Mouse (Mus musculus): ENCODE data around the gene Epor. TPM values are rescaled to one million over a fixed set of nuclear protein-coding genes. Genes with fewer than 3 reads are reported as not detected.

Epor gene
- polyA plus RNA-seq, 1 experiment = 9.2 TPM

DNA sequence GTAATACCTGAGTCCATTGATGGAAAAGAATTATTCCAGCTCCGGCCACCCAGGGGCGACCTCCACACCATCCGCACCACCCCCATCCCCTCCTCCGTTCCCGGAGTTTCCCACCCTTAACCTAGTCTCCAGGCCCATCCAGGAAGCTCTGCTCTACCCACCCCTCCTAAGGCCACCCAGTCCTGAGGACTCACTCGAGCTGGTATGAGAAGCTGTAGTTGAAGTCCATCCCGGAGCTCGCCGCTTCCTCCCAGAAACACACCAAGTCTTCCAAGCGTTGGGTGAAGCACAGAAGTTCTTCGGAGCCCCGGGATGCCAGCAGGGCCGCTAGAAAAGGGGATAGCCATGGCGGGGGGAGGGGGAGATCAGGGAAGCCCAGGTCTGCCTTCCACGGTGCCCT is 1.3 kb downstream of the Epor start:
- Histone ChIP-seq H3K4me1 (ENCODE audit: control insufficient read depth, insufficient read depth, low read length) (peaks cover 12% of the 10 kb centered on the region), H3K4me3 (replicated peaks; ENCODE audit: insufficient read depth, low read depth, low read length) (peak overlapping the region; percentile 50), H3K27me3 (ENCODE audit: control insufficient read depth, insufficient read depth, low read length) (no peaks in the 10 kb centered on the region), H3K27ac (ENCODE audit: insufficient read depth, low read length) (no peak overlapping the region)
- WGBS = 1% methylated on average over 15 of the region's 15 CpGs
- DNase-seq = peak; percentile 26 to 40
- TF ChIP-seq POLR2A (IDR thresholded peaks at IDR 0.05; ENCODE audit: borderline replicate concordance, insufficient read depth, low read length) (no peak), CTCF (IDR thresholded peaks at IDR 0.05; ENCODE audit: borderline replicate concordance, insufficient read depth, low read depth, low read length) (peak; percentile 31; the same call in 1 of the 2 replicates)

DNA sequence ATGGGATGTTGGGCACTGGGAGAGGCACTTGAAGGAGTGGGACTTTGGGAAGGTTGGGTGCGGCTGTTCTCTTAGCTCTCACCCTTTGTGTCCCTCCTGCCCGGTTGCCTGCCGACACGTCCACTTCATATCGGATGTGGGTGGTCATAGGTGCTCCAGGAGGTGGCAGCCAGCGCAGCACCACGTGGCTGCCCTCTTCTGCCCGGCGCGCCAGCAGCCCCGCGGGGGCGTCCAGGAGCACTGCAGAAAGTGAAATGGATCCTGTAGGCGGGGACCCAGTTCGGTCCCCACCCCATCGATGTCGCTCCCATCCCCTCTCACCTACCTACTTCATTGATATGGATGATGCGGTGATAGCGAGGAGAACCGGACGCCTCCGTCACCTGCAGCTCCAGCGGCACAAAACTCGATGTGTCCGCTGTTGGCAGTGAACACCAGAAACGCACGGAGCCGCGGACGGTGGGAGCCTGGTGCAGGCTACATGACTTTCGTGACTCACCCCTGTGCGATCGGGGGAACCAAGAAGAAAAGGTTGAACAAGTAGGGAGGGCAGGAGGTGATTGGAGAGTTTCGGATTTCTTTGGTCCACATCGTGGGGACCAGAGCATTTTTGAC is 1.8 kb downstream of the Epor start:
- peaks cover 12% of the 10 kb centered on the region for H3K4me1 ChIP-seq (ENCODE audit: control insufficient read depth, insufficient read depth, low read length)
- DNase-seq = peak; percentile 23 to 48
- peak overlapping the region; percentile 50 for H3K4me3 ChIP-seq (replicated peaks; ENCODE audit: insufficient read depth, low read depth, low read length)
- no peaks in the 10 kb centered on the region for H3K27me3 ChIP-seq (ENCODE audit: control insufficient read depth, insufficient read depth, low read length)
- TF ChIP-seq POLR2A (IDR thresholded peaks at IDR 0.05; ENCODE audit: borderline replicate concordance, insufficient read depth, low read length) (no peak), CTCF (IDR thresholded peaks at IDR 0.05; ENCODE audit: borderline replicate concordance, insufficient read depth, low read depth, low read length) (no peak)
- H3K27ac ChIP-seq (ENCODE audit: insufficient read depth, low read length) = no peak overlapping the region
- WGBS = 5% methylated on average over 35 of the region's 35 CpGs

DNA sequence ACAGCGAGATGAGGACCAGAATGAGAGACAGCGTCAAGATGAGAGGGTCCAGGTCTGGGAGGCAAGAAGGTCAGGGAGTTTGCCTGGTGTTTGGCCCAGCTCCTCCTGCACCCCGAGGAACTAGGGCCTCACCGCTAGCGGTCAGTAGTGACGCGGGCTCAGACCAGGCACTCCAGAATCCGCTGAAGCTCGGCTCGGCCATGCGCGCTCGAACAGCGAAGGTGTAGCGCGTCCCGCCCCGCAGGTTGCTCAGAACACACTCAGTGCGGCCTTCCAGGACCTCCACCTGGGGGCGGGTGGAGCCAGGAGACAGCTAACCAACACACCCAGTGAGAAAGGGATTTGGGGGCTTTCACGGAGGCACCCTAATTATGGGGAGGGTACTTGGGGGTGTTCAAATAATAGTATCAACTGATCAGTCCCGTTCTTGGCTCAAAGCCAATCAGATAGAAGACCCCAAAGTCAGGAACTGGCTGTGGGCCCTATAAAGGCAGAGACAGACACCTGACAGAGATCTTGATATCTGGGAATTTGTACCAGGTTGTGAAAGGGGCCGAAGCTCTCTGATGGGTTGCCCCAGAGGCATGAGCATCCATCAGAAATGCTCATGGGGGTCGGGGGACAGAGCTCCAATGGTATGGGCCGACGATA is 2.6 kb downstream of the Epor start:
- no peak for TF ChIP-seq CTCF (IDR thresholded peaks at IDR 0.05; ENCODE audit: borderline replicate concordance, insufficient read depth, low read depth, low read length)
- H3K27ac ChIP-seq (ENCODE audit: insufficient read depth, low read length) = no peak overlapping the region
- DNase-seq = peak; percentile 41 to 48
- H3K4me1 ChIP-seq (ENCODE audit: control insufficient read depth, insufficient read depth, low read length) = peaks cover 12% of the 10 kb centered on the region
- H3K4me3 ChIP-seq (replicated peaks; ENCODE audit: insufficient read depth, low read depth, low read length) = no peak overlapping the region
- H3K27me3 ChIP-seq (ENCODE audit: control insufficient read depth, insufficient read depth, low read length) = no peaks in the 10 kb centered on the region
- 35% methylated on average over 26 of the region's 26 CpGs for WGBS

DNA sequence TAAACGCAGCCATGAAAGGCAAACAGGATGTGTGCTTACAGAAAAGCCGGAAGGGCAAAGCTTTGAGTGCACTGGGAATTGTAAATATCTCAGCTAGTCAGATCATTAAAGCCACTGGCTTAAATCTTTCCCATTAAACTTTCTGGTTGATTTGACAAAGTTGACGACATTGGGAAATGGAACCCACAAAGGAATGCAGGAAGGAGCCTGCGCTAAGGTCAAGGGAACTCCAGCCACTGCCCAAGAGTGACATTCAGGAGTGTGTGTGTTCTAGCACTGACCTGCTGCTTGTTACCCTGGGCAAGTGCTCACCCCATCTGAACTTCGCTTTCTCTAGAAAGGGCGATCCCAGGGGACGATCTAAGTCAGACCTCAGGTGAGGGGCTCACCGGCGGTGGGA is 3.2 kb downstream of the Epor start:
- no peak for TF ChIP-seq POLR2A (IDR thresholded peaks at IDR 0.05; ENCODE audit: borderline replicate concordance, insufficient read depth, low read length)
- TF ChIP-seq CTCF (IDR thresholded peaks at IDR 0.05; ENCODE audit: borderline replicate concordance, insufficient read depth, low read depth, low read length) = no peak
- 77% methylated on average over 9 of the region's 9 CpGs for WGBS
- DNase-seq = no peak
- Histone ChIP-seq H3K4me3 (replicated peaks; ENCODE audit: insufficient read depth, low read depth, low read length) (no peak overlapping the region), H3K27me3 (ENCODE audit: control insufficient read depth, insufficient read depth, low read length) (no peaks in the 10 kb centered on the region), H3K27ac (ENCODE audit: insufficient read depth, low read length) (no peak overlapping the region), H3K4me1 (ENCODE audit: control insufficient read depth, insufficient read depth, low read length) (peaks cover 12% of the 10 kb centered on the region)

DNA sequence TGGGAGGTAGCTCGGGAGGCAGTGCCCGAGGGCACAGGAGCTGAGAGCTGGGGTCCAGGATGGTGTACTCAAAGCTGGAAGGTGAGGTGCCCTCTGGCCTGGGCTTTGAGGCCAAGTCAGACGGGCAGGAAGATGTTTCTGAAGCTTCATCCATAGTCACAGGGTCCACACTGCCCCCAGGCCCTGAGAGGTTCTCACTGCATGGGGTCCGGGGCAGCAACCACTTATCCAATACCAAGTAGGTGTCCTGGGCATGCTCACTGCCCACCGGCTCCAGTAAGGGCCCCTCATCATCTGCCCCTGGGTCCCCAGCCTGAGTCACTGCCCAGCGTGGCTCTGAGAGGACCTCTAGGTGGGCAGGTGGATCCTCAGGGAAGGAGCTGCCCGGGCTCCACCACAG is 4.1 kb downstream of the Epor start:
- Histone ChIP-seq H3K27me3 (ENCODE audit: control insufficient read depth, insufficient read depth, low read length) (no peaks in the 10 kb centered on the region), H3K4me1 (ENCODE audit: control insufficient read depth, insufficient read depth, low read length) (peaks cover 12% of the 10 kb centered on the region), H3K4me3 (replicated peaks; ENCODE audit: insufficient read depth, low read depth, low read length) (no peak overlapping the region), H3K27ac (ENCODE audit: insufficient read depth, low read length) (no peak overlapping the region)
- TF ChIP-seq POLR2A (IDR thresholded peaks at IDR 0.05; ENCODE audit: borderline replicate concordance, insufficient read depth, low read length) (no peak), CTCF (IDR thresholded peaks at IDR 0.05; ENCODE audit: borderline replicate concordance, insufficient read depth, low read depth, low read length) (no peak)
- WGBS = 88% methylated on average over 7 of the region's 7 CpGs
- no peak for DNase-seq

DNA sequence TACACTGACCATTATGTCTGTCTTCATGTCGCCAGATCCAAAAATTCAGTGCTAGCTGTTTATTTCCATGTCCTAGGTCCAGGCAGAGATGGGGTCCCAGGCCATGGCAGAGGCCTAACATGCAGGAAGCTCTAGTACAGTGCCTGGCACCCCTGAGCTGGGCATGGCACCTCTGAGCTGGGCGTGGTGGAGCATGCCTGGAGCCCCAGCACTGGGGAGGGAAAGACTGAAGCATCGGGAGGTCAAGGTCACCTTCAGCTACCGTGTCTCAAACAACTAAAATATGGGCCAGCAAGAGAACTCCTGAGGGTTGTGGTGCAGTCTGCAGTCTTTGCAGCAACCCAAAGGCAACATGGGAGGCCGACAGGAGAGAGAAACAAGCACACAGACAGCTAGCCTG is 4.9 kb downstream of the Epor start:
- TF ChIP-seq POLR2A (IDR thresholded peaks at IDR 0.05; ENCODE audit: borderline replicate concordance, insufficient read depth, low read length) (no peak), CTCF (IDR thresholded peaks at IDR 0.05; ENCODE audit: borderline replicate concordance, insufficient read depth, low read depth, low read length) (no peak)
- 83% methylated on average over 5 of the region's 5 CpGs for WGBS
- Histone ChIP-seq H3K4me3 (replicated peaks; ENCODE audit: insufficient read depth, low read depth, low read length) (no peak overlapping the region), H3K27ac (ENCODE audit: insufficient read depth, low read length) (no peak overlapping the region), H3K4me1 (ENCODE audit: control insufficient read depth, insufficient read depth, low read length) (peaks cover 7% of the 10 kb centered on the region), H3K27me3 (ENCODE audit: control insufficient read depth, insufficient read depth, low read length) (no peaks in the 10 kb centered on the region)
- no peak for DNase-seq

DNA sequence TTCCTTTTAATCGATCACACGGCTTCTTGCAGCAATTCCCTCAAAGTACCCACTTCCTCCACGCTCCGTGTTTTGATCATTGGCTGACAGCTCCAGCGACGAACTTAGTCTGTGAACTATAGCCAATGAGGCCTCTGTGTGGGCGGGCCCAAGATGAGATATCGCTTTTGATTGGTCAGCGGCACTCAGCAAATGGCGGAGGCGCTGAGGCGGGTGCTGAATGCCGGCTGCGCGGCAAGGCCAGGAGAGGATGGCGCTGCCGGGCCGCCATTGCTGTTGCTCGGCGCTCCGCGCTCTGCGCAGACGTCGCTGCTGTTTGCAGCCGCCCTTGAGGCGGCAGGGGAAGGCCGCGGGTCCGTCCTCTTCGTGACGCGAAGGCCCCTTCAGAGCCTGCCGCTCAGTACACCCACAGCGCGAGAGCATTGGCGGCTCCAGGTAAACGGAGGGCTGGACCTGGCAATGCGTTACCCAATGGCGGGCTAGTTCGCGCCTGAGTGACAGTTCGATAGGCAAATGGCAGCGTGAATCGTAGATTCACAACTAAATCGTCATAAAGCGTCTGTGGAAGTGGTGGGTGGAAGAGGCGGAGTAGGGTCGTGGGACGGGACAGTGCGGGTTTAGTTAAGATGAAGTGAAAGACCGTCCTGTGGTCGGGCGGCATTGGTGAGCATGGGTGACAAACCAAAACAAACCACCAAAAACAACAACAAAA is 7.6 kb downstream of the Epor start, which contains the start of gene Swsap1:
Gene Swsap1, plus strand, starts transcription at position 186 of the 712 bp plus-strand sequence.
- WGBS = under 1% methylated on average over 54 of the region's 54 CpGs
- Histone ChIP-seq H3K4me1 (ENCODE audit: control insufficient read depth, insufficient read depth, low read length) (no peaks in the 10 kb centered on the region), H3K27ac (ENCODE audit: insufficient read depth, low read length) (peak within 1 kb of the TSS; percentile 85), H3K27me3 (ENCODE audit: control insufficient read depth, insufficient read depth, low read length) (no peaks in the 10 kb centered on the region), H3K4me3 (replicated peaks; ENCODE audit: insufficient read depth, low read depth, low read length) (peak within 1 kb of the TSS; percentile 78)
- DNase-seq = peak; percentile 99 to 100
- TF ChIP-seq CTCF (IDR thresholded peaks at IDR 0.05; ENCODE audit: borderline replicate concordance, insufficient read depth, low read depth, low read length) (no peak), POLR2A (IDR thresholded peaks at IDR 0.05; ENCODE audit: borderline replicate concordance, insufficient read depth, low read length) (peak; percentile 63)
